Mouse (Mus musculus): ENCODE data around the gene Lhfpl4.

DNA sequence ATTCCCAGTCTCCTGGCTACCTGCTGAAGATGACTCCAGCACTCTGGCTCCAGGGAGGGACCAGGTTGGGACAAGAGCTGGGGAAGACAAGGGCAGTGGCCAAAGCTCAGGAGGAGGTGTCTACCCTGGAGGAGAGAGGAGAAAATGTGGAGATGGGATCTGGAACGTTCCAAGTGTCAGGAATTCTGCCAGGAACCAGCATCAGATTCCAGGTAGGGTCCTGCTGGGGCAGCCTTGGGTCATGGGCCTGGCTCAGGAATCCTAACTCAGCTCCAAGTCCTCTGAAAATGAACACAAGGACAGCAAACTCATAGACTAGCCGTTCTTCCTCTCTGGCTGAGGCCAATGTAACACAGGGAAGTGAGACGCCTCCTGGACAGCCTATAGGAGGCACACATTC, 25.3 kb downstream of the Lhfpl4 start:
- TF ChIP-seq ZNF384 (IDR thresholded peaks at IDR 0.05; ENCODE audit: low read depth, low read length) (no peak), POLR2A (IDR thresholded peaks at IDR 0.05; ENCODE audit: control insufficient read depth in 1 of 2, insufficient read depth in 1 of 2, low read depth in 1 of 2, low read length in 2 of 2, poor library complexity in 1 of 2) (no peak), NRF1 (IDR thresholded peaks at IDR 0.05; ENCODE audit: insufficient read depth, low read depth, low read length, poor library complexity, severe bottlenecking) (no peak), BHLHE40 (IDR thresholded peaks at IDR 0.05; ENCODE audit: borderline replicate concordance, low read depth, low read length) (no peak), SIN3A (IDR thresholded peaks at IDR 0.05; ENCODE audit: low read length) (no peak), MAFK (IDR thresholded peaks at IDR 0.05; ENCODE audit: borderline replicate concordance, low read depth, low read length) (no peak), TCF12 (IDR thresholded peaks at IDR 0.05; ENCODE audit: low read depth, low read length) (no peak)

All from MEL (cell line).